Mouse (Mus musculus) kidney, postnatal 36 days (tissue): ENCODE measurements at regions not wholly inside any gene's neighbourhood (a gene's known extent, or its start where the extent isn't known, plus 50 kb on each side); places are given as distances from the start of the nearest gene placed in this dataset.

ENCODE experiments used
- DNase-seq, 2 experiments: peaks; one replicate each; pipeline ENCODE4 v3.0.0; 2021 to 2022; ENCODE audit warnings: mixed read lengths in 2 of 2

- DNase-seq: peak in 1 of 2 experiments; percentile 24
Observed at GRCm38 (mm10) chrX:152860008-152860407, 78.3 kb downstream of the Gpr143 start.
